Mouse (Mus musculus) liver, postnatal 0 days (tissue): ENCODE results near the gene Syn3.

Experiments
- CTCF ChIP-seq: sonication (generic); IDR thresholded peaks from 2 replicates; pipeline ENCODE4 v1.5.1; 2016; ENCODE audit warnings: antibody characterized with exemption, low read depth
- EP300 ChIP-seq: IDR thresholded peaks from 2 replicates; pipeline ENCODE4 v1.6.1; 2016; ENCODE audit warnings: antibody characterized with exemption, low read depth, mild to moderate bottlenecking

- TF ChIP-seq CTCF (no peak), EP300 (no peak)
These were observed 304.7 kb downstream of the Syn3 start for GRCm38 (mm10) chr10:86193863-86194434.
